Mouse (Mus musculus) inflammation-experienced regulatory T-cells (primary cell): ENCODE data around the gene Cfap73. TPM values are rescaled to one million over a fixed set of nuclear protein-coding genes. Genes with fewer than 3 reads are reported as not detected.

Experiments used
- polyA plus RNA-seq, 2 experiments: library from polyadenylated mRNA; unstranded; fragments of 100-300 nt; shearing (Covaris generic); gene quantifications; one replicate each; pipeline ENCODE4 v1.2.1; 2017

Gene Cfap73
- under 1 TPM in 1 of 2 experiments, not detected in 1; 0.51 TPM for polyA plus RNA-seq

GRCm38 (mm10) chr5:120634131-120634530, at the start of gene Cfap73:
Cfap73 (minus strand) TSS chr5:120634235.

GRCm38 (mm10) chr5:120648569-120649373, 14.7 kb upstream of the Cfap73 start, which contains the start of gene Rasal1:
Rasal1 (plus strand) TSS chr5:120648812.

GRCm38 (mm10) chr5:120612442-120612821, 21.6 kb downstream of the Cfap73 start, which contains the start of the genes Rita1 and Ddx54:
Rita1 (minus strand) TSS chr5:120612589.
Ddx54 (plus strand) TSS chr5:120612739.

GRCm38 (mm10) chr5:120588569-120589094, 45.4 kb downstream of the Cfap73 start, which contains the start of the genes Tpcn1 and Iqcd:
Tpcn1 (minus strand) TSS chr5:120588673.
Iqcd (plus strand) TSS chr5:120589016.

Other genes with a start within 250 kb of the Cfap73 start
- 1 to 10 TPM in 1 of 2 experiments, under 1 TPM in 1; 0.30 to 1.4 TPM for gene Lhx5, start 202.5 kb downstream of the Cfap73 start, polyA plus RNA-seq
- not detected for gene Sdsl, start 161.4 kb downstream of the Cfap73 start, polyA plus RNA-seq
- gene Sds, start 157.7 kb downstream of the Cfap73 start, polyA plus RNA-seq = under 1 TPM in 1 of 2 experiments, not detected in 1; 0.93 TPM
- gene Plbd2, start 130.6 kb downstream of the Cfap73 start, polyA plus RNA-seq = 10 to 100 TPM; 36.8 to 42.6 TPM
- gene Slc8b1, start 123.1 kb downstream of the Cfap73 start, polyA plus RNA-seq = 10 to 100 TPM; 11.6 to 16.9 TPM
- 10 to 100 TPM; 15.0 to 20.0 TPM for gene Tpcn1, start 45.6 kb downstream of the Cfap73 start, polyA plus RNA-seq
- under 1 TPM; 0.24 to 0.89 TPM for gene Iqcd, start 45.2 kb downstream of the Cfap73 start, polyA plus RNA-seq
- gene Rita1, start 21.6 kb downstream of the Cfap73 start, polyA plus RNA-seq = 1 to 10 TPM; 4.3 to 5.4 TPM
- 10 to 100 TPM; 61.0 to 81.8 TPM for gene Ddx54, start 21.5 kb downstream of the Cfap73 start, polyA plus RNA-seq
- gene Rasal1, start 14.6 kb upstream of the Cfap73 start, polyA plus RNA-seq = 10 to 100 TPM; 11.8 to 13.8 TPM
- gene Dtx1, start 77.7 kb upstream of the Cfap73 start, polyA plus RNA-seq = 100 to 1,000 TPM; 178 to 347 TPM
- 1 to 10 TPM; 1.3 to 3.1 TPM for gene Oas2, start 115.6 kb upstream of the Cfap73 start, polyA plus RNA-seq
- gene Oas3, start 143.4 kb upstream of the Cfap73 start, polyA plus RNA-seq = 10 to 100 TPM; 10.6 to 13.7 TPM
- gene Oas1e, start 161.3 kb upstream of the Cfap73 start, polyA plus RNA-seq = under 1 TPM in 1 of 2 experiments, not detected in 1; 0.40 TPM
- gene Oas1c, start 178.3 kb upstream of the Cfap73 start, polyA plus RNA-seq = 10 to 100 TPM; 13.8 to 14.6 TPM
- not detected for gene Oas1f, start 213.1 kb upstream of the Cfap73 start, polyA plus RNA-seq
- under 1 TPM; 0.10 to 0.31 TPM for gene Oas1h, start 227.2 kb upstream of the Cfap73 start, polyA plus RNA-seq